Mouse (Mus musculus) testis, adult 2 months (tissue): Measurements from ENCODE around the gene Nbas.

Experiments used
- CTCF ChIP-seq: fragments of 200-500 bp; IDR thresholded peaks from 2 replicates; pipeline ENCODE4 v1.5.1; 2012; ENCODE audit warnings: low read depth, mild to moderate bottlenecking, inconsistent platforms, low read length, moderate library complexity; ENCODE audit not compliant: control insufficient read depth, insufficient read depth, insufficient replicate concordance
- POLR2A ChIP-seq: fragments of 200-500 bp; IDR thresholded peaks from 2 replicates; pipeline ENCODE4 v1.6.1; 2012; ENCODE audit warnings: low read depth, mild to moderate bottlenecking, inconsistent platforms, low read length, moderate library complexity; ENCODE audit not compliant: control insufficient read depth

GRCm38 (mm10) chr12:13532731-13533365, 263.9 kb downstream of the Nbas start:
- TF ChIP-seq CTCF (no peak; the same call in 1 of the 2 replicates), POLR2A (no peak)
